Mouse (Mus musculus): ENCODE measurements around the gene Zc3h10.
A peak's percentile ranks its signal among the peaks of the same experiment; 100 is the strongest.
"Not testable (repeated sequence)": the region's sequence is repeated elsewhere in the genome, so short reads cannot be mapped to it uniquely, and the experiment has no call there.

Zc3h10 gene

DNA sequence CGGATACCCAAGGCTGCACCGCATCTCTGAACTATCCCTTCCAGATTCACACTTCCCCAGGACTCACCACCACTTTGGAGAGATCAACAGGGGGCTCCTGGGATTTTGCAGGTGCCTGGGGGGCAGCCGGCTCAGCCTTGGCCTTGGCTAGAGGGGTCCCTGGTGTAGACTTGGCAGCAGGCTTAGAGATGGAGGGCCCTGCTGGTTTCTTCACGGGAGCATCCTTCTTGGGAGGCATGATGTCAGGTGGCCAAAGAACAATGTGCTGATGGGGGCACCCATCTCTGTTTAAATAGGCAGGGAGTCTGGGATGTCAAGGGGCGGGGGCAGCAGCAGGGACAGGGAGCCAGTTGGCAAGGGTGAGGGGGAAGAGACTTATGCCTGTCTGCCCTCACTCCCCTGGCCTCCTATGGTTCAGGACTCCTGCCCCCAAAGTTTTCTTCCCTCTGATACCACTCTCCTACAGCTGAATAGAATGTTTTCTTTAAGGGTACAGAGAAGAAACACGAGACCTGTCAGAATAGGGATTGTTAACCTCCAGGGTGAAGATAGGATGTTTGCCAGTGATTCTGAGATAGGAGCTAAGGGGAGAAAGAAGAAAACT lies 50.3 kb downstream of the Zc3h10 start:
- no peak for DNase-seq (ENCODE audit: low spot score in 2 of 2)

DNA sequence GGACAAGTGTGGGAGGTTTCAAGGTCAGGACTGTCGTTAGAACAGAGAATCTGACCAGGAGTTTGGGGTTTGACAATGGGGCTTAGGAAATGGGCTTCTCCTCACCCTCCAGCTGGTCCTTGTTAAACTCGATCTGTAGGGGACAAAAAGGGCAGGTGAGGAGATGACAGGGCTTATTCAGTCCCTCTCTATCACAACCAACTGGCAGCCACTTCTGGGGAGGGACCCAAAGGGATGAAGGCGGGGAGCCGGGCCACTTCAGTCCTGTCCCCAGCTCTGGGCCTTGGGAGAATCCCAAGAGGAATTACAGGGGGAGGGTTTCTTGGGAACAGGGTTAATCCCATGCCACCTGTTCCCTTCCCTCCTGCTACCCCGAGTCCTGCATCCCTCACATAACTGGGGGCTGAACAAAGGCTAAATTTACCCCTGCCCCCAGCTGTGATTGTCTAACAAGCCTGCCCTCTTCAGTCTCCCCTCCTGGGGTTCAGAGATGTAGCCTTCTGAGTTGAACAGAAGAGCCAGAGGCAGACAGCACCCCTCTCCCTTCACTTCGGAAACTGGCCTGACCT lies 51.0 kb downstream of the Zc3h10 start:
- DNase-seq (ENCODE audit: low spot score in 2 of 2) = no peak

DNA sequence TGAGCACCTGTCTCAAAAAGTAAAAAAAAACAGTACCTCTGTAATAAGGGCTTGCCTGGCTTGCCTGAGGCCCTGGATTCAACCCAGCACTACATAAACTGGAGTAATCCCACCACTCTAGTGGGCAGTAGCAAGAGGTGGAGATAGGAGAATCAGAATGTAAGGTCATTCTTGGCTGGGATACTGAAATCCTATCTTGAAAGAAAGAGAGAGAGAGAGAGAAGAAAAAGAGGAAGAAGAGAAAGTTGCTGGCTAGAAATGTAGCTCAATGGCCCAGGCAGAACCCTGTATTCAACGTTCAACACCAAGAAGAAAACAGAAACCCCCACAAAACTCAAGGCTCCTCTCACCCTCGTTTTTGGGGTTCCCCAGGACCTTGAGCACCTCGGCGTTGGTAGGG lies 51.7 kb downstream of the Zc3h10 start:
- no peak for DNase-seq (ENCODE audit: low spot score in 2 of 2)

DNA sequence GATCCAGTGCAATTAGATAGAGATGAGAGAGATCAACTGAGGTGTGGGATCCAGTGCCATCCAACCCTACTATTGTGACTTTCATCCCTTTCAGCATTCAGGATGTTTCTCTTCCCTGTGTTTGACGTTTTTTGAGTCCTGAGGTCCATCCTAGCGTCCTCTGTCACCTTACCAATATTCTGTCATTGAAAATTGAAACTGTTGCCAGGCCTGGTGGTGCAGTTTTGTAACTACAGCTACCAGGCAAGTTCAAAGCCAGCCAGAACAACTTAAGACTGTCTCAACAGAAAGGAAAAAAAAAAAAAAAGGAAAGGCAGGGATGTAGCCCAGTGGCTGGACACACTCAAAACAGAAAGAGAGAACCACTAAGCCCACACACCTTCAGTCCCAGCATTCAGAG lies 52.3 kb downstream of the Zc3h10 start:
- DNase-seq (ENCODE audit: low spot score in 2 of 2) = no peak

DNA sequence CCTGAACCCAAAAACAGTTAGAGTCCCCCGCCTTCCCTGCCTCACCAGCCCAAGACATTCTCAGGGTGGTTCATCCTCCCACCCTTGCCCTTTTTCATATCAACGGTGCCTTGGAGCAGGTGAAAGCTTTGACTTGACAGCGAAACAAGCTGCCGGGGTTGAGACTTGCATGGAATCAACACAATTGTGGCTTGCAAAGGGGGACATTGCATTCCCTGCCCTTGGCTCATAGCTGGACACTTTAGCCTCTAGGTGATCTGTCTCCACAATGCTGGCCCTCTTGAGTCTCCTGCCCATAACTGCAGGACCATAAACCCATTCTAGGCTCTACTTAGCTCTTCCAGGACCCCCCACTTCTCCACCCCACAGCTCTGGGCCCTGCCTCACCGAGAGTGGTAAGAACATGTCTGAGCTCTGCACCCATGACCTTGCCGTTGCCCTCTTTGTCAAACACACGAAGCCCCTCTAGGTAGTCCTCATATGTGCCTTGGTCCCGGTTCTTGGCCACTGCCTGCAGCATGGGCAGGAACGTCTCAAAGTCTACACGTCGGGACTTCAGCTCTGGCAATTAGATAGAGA lies 52.8 kb downstream of the Zc3h10 start:
- no peak for DNase-seq (ENCODE audit: low spot score in 2 of 2)

DNA sequence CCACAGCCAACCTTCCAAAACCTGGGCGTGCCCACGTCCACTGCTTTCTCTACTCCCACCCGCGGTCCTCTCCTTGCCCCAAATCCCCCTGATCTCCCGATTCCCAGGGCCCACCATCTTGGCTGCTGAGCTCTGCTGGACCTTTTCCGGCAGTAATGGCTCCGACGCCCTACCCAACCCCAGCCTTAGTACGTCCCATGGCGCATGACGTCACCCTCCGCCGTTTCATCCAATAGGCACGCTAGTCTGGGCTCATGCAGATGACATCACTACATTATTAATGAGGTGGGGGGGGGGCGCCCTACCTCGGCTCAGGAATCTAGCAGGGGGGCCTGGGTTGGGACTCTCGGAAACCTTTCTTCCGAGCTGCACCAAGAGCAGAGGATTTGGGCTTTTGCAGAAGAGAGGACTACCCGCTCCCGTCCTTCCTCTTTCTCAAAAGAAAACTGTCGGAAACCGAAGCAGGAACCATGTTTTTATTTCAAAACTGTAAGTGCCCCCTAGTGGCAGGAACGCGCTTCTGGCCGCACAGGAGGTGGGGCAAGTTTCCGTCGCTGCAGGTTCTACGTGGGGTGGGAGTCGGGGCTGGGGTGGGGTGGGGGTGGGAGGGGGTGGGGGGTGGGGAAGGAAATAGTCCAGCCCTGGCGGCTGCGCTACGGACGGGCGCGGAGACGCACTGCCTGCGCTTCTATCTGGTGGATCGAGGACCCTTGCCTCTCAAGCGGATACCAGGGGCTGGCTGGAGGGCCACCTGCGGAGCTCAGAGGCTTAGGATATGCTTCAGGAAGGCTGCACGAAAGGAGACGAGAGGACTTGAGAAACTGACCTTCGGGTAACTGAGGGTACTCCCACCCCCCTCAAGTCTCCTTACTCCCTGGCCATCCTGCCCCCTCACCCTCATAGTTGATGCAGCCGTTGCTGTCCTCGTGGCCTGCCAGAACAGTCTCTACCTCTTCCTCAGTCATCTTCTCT lies 53.6 kb downstream of the Zc3h10 start, which contains the start of gene Myl6:
Myl6 (minus strand) TSS at position 451 of the 972 bp plus-strand sequence.
- peak; percentile 96 to 98 for DNase-seq (ENCODE audit: low spot score in 2 of 2)

DNA sequence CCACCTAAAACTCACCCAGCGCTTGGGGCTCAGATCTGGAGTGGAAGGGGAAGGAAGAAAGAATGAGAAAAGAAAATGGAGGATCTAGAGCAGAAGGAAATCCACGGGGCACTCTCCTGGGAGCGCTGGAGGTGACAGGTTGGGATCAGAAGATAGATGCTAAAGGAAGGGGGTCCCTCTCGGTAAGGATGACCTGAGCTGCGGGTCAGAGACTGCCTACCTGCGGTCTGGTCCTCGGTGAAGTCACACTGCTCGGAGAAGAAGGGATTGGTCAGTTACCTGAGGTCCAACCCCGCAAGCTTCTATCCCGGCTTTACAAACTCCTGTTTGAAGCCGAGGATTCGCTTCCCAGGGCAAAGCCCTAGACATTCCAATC lies 54.3 kb downstream of the Zc3h10 start:
- no peak for DNase-seq (ENCODE audit: low spot score in 2 of 2)

DNA sequence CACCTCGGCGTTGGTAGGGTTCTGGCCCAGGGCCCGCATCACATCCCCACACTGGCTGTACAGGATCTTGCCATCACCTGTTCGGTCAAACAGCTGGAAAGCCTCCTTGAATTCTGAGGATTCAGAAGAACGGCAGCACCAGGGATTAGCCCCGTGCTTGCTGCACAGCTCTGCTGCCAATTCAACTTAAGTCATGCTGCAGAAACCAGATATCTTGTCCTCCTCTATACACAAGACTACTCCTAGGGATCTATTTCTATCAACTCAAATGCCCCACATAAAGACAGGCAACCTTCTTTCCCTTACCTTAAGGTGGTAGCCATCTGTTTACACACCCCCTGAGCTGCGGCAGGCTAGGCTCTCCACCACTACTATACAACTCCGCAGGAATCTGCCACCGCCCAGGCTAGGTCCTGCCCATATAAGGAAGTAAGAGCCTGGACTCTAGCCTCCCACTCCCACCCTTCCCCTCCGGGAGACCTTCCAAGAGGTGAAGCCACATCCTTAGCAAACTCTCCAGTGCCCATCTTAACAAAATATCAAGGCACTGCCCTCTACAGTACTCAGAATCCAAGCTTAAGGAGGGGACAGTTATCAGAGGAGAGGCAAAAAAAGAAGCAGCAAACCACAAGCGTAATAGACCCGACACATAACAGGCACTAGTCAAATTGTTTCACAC lies 54.8 kb downstream of the Zc3h10 start:
- peak; percentile 41 to 54 for DNase-seq (ENCODE audit: low spot score in 2 of 2)

DNA sequence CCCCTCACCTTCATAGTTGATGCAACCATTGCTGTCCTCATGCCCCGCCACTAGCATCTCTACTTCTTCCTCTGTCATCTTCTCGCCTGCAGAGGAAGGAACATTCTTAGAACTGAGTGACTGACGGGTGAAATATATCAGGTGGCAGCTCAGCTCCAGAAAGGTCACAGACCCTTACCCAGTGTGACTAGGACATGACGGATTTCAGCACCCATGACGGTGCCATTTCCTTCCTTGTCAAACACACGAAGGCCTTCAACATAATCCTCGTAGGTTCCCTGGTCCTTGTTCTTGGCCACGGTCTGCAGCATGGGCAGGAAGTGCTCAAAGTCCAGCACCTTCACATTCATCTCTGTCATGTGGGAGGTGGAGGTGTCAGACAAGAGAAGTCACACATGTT lies 55.5 kb downstream of the Zc3h10 start:
- not testable (repeated sequence) for DNase-seq (ENCODE audit: low spot score in 2 of 2)

Data from spleen, postnatal 36 days (tissue).